ENCODE assay signal across 8 mouse cellular contexts in genomic region chr9:21926155-21926554, GRCm38 (mm10). TPM values are rescaled to one million over a fixed set of nuclear protein-coding genes. Genes with fewer than 3 reads are reported as not detected.
DNase-seq lines count a peak whose midpoint lies in the region; ATAC-seq and TF ChIP-seq lines count a peak whose summit lies in the region.

No protein-coding gene starts in this region.

- WGBS in hindbrain, postnatal 0 days, result 81% methylated on average over 6 of the region's 6 CpGs
- WGBS in liver, embryonic 15.5 days (ENCODE audit: insufficient replicate concordance), result 52% methylated on average over 6 of the region's 6 CpGs
- WGBS in stomach, embryonic 14.5 days, result 74% methylated on average over 6 of the region's 6 CpGs

- H3K27ac ChIP-seq in brown adipose tissue, adult 24 weeks (replicated peaks; ENCODE audit: low read depth, low read length), result 0 out of 2 replicates have a peak overlapping the region, but pooled peaks have one; percentile 20
- no peak overlapping the region; the same call in 1 of the 2 replicates for H3K27ac ChIP-seq in hindbrain, postnatal 0 days
- H3K27ac ChIP-seq in liver, embryonic 15.5 days (replicated peaks), result peak overlapping the region; percentile 31
- H3K27ac ChIP-seq in stomach, embryonic 14.5 days (ENCODE audit: low read length), result no peak overlapping the region

- TF ChIP-seq CTCF in hindbrain, postnatal 0 days (IDR thresholded peaks at IDR 0.05; ENCODE audit: low read depth), result no peak

- peak overlapping the region; percentile 7; the same call in 1 of the 2 replicates for H3K4me3 ChIP-seq in brown adipose tissue, adult 24 weeks (ENCODE audit: insufficient read depth, low read depth, low read length)
- H3K4me3 ChIP-seq in hindbrain, postnatal 0 days (ENCODE audit: low read length), result peak overlapping the region; percentile 51; the same call in 1 of the 2 replicates
- H3K4me3 ChIP-seq in liver, embryonic 15.5 days (replicated peaks), result peak overlapping the region; percentile 48
- peak overlapping the region; percentile 40; the same call in 1 of the 2 replicates for H3K4me3 ChIP-seq in stomach, embryonic 14.5 days (ENCODE audit: low read depth, low read length)

- peak; percentile 17 for DNase-seq in MN1 (ENCODE audit: low spot score)
- DNase-seq in hindbrain, postnatal 0 days (ENCODE audit: low spot score), result no peak
- DNase-seq in layer of hippocampus, adult 11-12 months (ENCODE audit: low spot score), result no peak
- DNase-seq in spleen, postnatal 14 days (ENCODE audit: low spot score in 2 of 2), result no peak

- H3K9ac ChIP-seq in hindbrain, postnatal 0 days (replicated peaks; ENCODE audit: low read length), result no peak overlapping the region; the same call in 1 of the 2 replicates
- H3K9ac ChIP-seq in liver, embryonic 15.5 days, result 0 out of 2 replicates have a peak overlapping the region, but pooled peaks have one; percentile 12
- peak overlapping the region; percentile 49; the same call in 1 of the 2 replicates for H3K9ac ChIP-seq in stomach, embryonic 14.5 days (replicated peaks; ENCODE audit: low read depth, low read length)

- H3K36me3 ChIP-seq in hindbrain, postnatal 0 days (ENCODE audit: insufficient read depth, low read length), result no peaks in the 10 kb centered on the region
- peaks cover 6% of the 10 kb centered on the region for H3K36me3 ChIP-seq in liver, embryonic 15.5 days (replicated peaks)
- H3K36me3 ChIP-seq in stomach, embryonic 14.5 days (ENCODE audit: control insufficient read depth, insufficient read depth, low read length), result no peaks in the 10 kb centered on the region

- no peaks in the 10 kb centered on the region for H3K27me3 ChIP-seq in hindbrain, postnatal 0 days (ENCODE audit: insufficient read depth, low read length)
- H3K27me3 ChIP-seq in liver, embryonic 15.5 days, result no peaks in the 10 kb centered on the region
- H3K27me3 ChIP-seq in stomach, embryonic 14.5 days (ENCODE audit: control insufficient read depth, insufficient read depth, low read length), result no peaks in the 10 kb centered on the region

- no peak for ATAC-seq in hindbrain, postnatal 0 days
- ATAC-seq in liver, embryonic 15.5 days (ENCODE audit: insufficient read depth), result no peak
- no peak for ATAC-seq in stomach, embryonic 14.5 days (ENCODE audit: insufficient number of reproducible peaks, insufficient read depth, low FRiP score, low read depth)
- ATAC-seq in frontal cortex, adult (ENCODE audit: low TSS enrichment), result no peak

- H3K4me2 ChIP-seq in hindbrain, postnatal 0 days (ENCODE audit: low read depth, low read length), result peak overlapping the region; percentile 67
- H3K4me2 ChIP-seq in liver, embryonic 15.5 days, result peak overlapping the region; percentile 60
- H3K4me2 ChIP-seq in stomach, embryonic 14.5 days (replicated peaks; ENCODE audit: low read depth, low read length), result peak overlapping the region; percentile 53

- H3K9me3 ChIP-seq in hindbrain, postnatal 0 days (ENCODE audit: low read length), result no peaks in the 10 kb centered on the region
- H3K9me3 ChIP-seq in liver, embryonic 15.5 days (replicated peaks), result no peaks in the 10 kb centered on the region
- H3K9me3 ChIP-seq in stomach, embryonic 14.5 days (ENCODE audit: control insufficient read depth, low read depth, low read length), result no peaks in the 10 kb centered on the region

- peaks cover 11% of the 10 kb centered on the region for H3K4me1 ChIP-seq in brown adipose tissue, adult 24 weeks (ENCODE audit: control insufficient read depth, insufficient read depth, insufficient read length, low read length)
- peaks cover 6% of the 10 kb centered on the region for H3K4me1 ChIP-seq in hindbrain, postnatal 0 days (ENCODE audit: insufficient read depth, low read length)
- H3K4me1 ChIP-seq in liver, embryonic 15.5 days (replicated peaks), result peaks cover 42% of the 10 kb centered on the region
- peaks cover 15% of the 10 kb centered on the region; the same call in 1 of the 2 replicates for H3K4me1 ChIP-seq in stomach, embryonic 14.5 days (ENCODE audit: control insufficient read depth, insufficient read depth, low read length)

RNA-seq across cellular contexts. Expression of gene Ccdc159, which starts 1.1 kb away (rescaled TPM):
- 3.7 and 4.3 TPM in 2 replicates for polyA plus RNA-seq in brown adipose tissue, adult 24 weeks (2012; ENCODE audit: insufficient read depth, insufficient read length, missing spikeins)
- total RNA-seq in hindbrain, postnatal 0 days (2014; rRNA removed), result 6.0 and 8.4 TPM in 2 replicates
- polyA plus RNA-seq in hindbrain, postnatal 0 days (2015; fragmentation: Nextera tagmentation; extraction: Ambion mirVana), result 3.9 and 4.0 TPM in 2 replicates
- 0.99 and 1.5 TPM in 2 replicates for polyA plus RNA-seq in liver, embryonic 15.5 days (2015; fragmentation: Nextera tagmentation; extraction: Ambion mirVana)
- polyA plus RNA-seq in stomach, embryonic 14.5 days (2014; fragmentation: Nextera tagmentation; extraction: Ambion mirVana), result 4.9 and 6.3 TPM in 2 replicates

RNA-seq across cellular contexts. Expression of gene Tmem205, which starts 1.2 kb away (rescaled TPM):
- 204 and 213 TPM in 2 replicates for polyA plus RNA-seq in brown adipose tissue, adult 24 weeks (2012; ENCODE audit: insufficient read depth, insufficient read length, missing spikeins)
- 34.9 and 52.0 TPM in 2 replicates for total RNA-seq in hindbrain, postnatal 0 days (2014; rRNA removed)
- polyA plus RNA-seq in hindbrain, postnatal 0 days (2015; fragmentation: Nextera tagmentation; extraction: Ambion mirVana), result 56.2 and 56.3 TPM in 2 replicates
- 137 and 160 TPM in 2 replicates for polyA plus RNA-seq in liver, embryonic 15.5 days (2015; fragmentation: Nextera tagmentation; extraction: Ambion mirVana)
- polyA plus RNA-seq in stomach, embryonic 14.5 days (2014; fragmentation: Nextera tagmentation; extraction: Ambion mirVana), result 60.7 and 62.4 TPM in 2 replicates

RNA-seq across cellular contexts. Expression of gene Rab3d, which starts 8.2 kb away (rescaled TPM):
- 23.0 and 31.2 TPM in 2 replicates for polyA plus RNA-seq in brown adipose tissue, adult 24 weeks (2012; ENCODE audit: insufficient read depth, insufficient read length, missing spikeins)
- total RNA-seq in hindbrain, postnatal 0 days (2014; rRNA removed), result 23.1 and 28.6 TPM in 2 replicates
- polyA plus RNA-seq in hindbrain, postnatal 0 days (2015; fragmentation: Nextera tagmentation; extraction: Ambion mirVana), result 20.3 and 21.6 TPM in 2 replicates
- 12.0 and 13.1 TPM in 2 replicates for polyA plus RNA-seq in liver, embryonic 15.5 days (2015; fragmentation: Nextera tagmentation; extraction: Ambion mirVana)
- polyA plus RNA-seq in stomach, embryonic 14.5 days (2014; fragmentation: Nextera tagmentation; extraction: Ambion mirVana), result 41.4 and 42.7 TPM in 2 replicates

RNA-seq across cellular contexts. Expression of gene Plppr2, which starts 10.7 kb away (rescaled TPM):
- polyA plus RNA-seq in brown adipose tissue, adult 24 weeks (2012; ENCODE audit: insufficient read depth, insufficient read length, missing spikeins), result 1.9 and 2.0 TPM in 2 replicates
- total RNA-seq in hindbrain, postnatal 0 days (2014; rRNA removed), result 147 and 151 TPM in 2 replicates
- 85.6 and 95.2 TPM in 2 replicates for polyA plus RNA-seq in hindbrain, postnatal 0 days (2015; fragmentation: Nextera tagmentation; extraction: Ambion mirVana)
- polyA plus RNA-seq in liver, embryonic 15.5 days (2015; fragmentation: Nextera tagmentation; extraction: Ambion mirVana), result 1.2 and 1.5 TPM in 2 replicates
- polyA plus RNA-seq in stomach, embryonic 14.5 days (2014; fragmentation: Nextera tagmentation; extraction: Ambion mirVana), result 8.5 and 9.9 TPM in 2 replicates

RNA-seq across cellular contexts. Expression of gene Swsap1, which starts 29.4 kb away (rescaled TPM):
- 11.6 and 15.4 TPM in 2 replicates for polyA plus RNA-seq in brown adipose tissue, adult 24 weeks (2012; ENCODE audit: insufficient read depth, insufficient read length, missing spikeins)
- total RNA-seq in hindbrain, postnatal 0 days (2014; rRNA removed), result 27.8 and 35.8 TPM in 2 replicates
- 8.0 and 9.0 TPM in 2 replicates for polyA plus RNA-seq in hindbrain, postnatal 0 days (2015; fragmentation: Nextera tagmentation; extraction: Ambion mirVana)
- 2.2 and 2.5 TPM in 2 replicates for polyA plus RNA-seq in liver, embryonic 15.5 days (2015; fragmentation: Nextera tagmentation; extraction: Ambion mirVana)
- polyA plus RNA-seq in stomach, embryonic 14.5 days (2014; fragmentation: Nextera tagmentation; extraction: Ambion mirVana), result 8.9 and 10.4 TPM in 2 replicates

Comparison
In these comparisons a context has a peak if more than half of its experiments do, and no peak if none do; other contexts are left out.
1. H3K27ac ChIP-seq: peak in brown adipose tissue, adult 24 weeks (single experiment) and liver, embryonic 15.5 days (single experiment); none in hindbrain, postnatal 0 days (single experiment) and stomach, embryonic 14.5 days (single experiment).
2. Peak in every context shown above with its lines, with median percentiles within 50 percentile points of each other: H3K4me3 ChIP-seq and H3K4me2 ChIP-seq.